In genomic region chr3:84220748-84221147, GRCm38 (mm10) we compare ENCODE assay signal across 8 mouse cellular contexts. TPM values are rescaled to one million over a fixed set of nuclear protein-coding genes. Genes with fewer than 3 reads are reported as not detected.
DNase-seq lines count a peak whose midpoint lies in the region; ATAC-seq and TF ChIP-seq lines count a peak whose summit lies in the region.

No protein-coding gene starts in this region.

- ATAC-seq in embryonic facial prominence, embryonic 11.5 days (replicated peaks; ENCODE audit: insufficient number of reproducible peaks, low FRiP score, low TSS enrichment, low read depth): 0 out of 2 replicates have a peak, but pooled peaks have one; percentile 46
- peak; percentile 83 for ATAC-seq in kidney, embryonic 14.5 days (ENCODE audit: low FRiP score, low TSS enrichment)
- ATAC-seq in limb, embryonic 15.5 days (ENCODE audit: insufficient number of reproducible peaks, low FRiP score, low TSS enrichment, low read depth): no peak
- peak; percentile 87 for ATAC-seq in midbrain, embryonic 16.5 days

- DNase-seq in urinary bladder, postnatal 14 days (ENCODE audit: low spot score): peak; percentile 49
- no peak for DNase-seq in urinary bladder, postnatal 10 days (ENCODE audit: low spot score)
- peak; percentile 80 for DNase-seq in embryonic facial prominence, embryonic 11.5 days (ENCODE audit: low spot score)
- peak; percentile 50 to 64 for DNase-seq in heart, adult 9 months (ENCODE audit: low spot score in 2 of 2)

- no peak for TF ChIP-seq POLR2A in testis, adult 2 months (IDR thresholded peaks at IDR 0.05; ENCODE audit: control insufficient read depth, low read depth, low read length)

- no peaks in the 10 kb centered on the region for H3K36me3 ChIP-seq in embryonic facial prominence, embryonic 11.5 days (replicated peaks; ENCODE audit: control insufficient read depth, insufficient read depth, low read depth, low read length)
- H3K36me3 ChIP-seq in kidney, embryonic 14.5 days (ENCODE audit: control insufficient read depth, insufficient read depth, low read length): no peaks in the 10 kb centered on the region
- no peaks in the 10 kb centered on the region for H3K36me3 ChIP-seq in limb, embryonic 15.5 days
- no peaks in the 10 kb centered on the region for H3K36me3 ChIP-seq in midbrain, embryonic 16.5 days (ENCODE audit: control insufficient read depth, insufficient read depth, low read length)
- no peaks in the 10 kb centered on the region for H3K36me3 ChIP-seq in testis, adult 2 months (ENCODE audit: control insufficient read depth, insufficient read depth, low read length)

- H3K9ac ChIP-seq in embryonic facial prominence, embryonic 11.5 days (replicated peaks; ENCODE audit: low read length): peak overlapping the region; percentile 65
- peak overlapping the region; percentile 58 for H3K9ac ChIP-seq in kidney, embryonic 14.5 days (ENCODE audit: low read depth, low read length)
- 0 out of 2 replicates have a peak overlapping the region, but pooled peaks have one; percentile 37 for H3K9ac ChIP-seq in limb, embryonic 15.5 days
- H3K9ac ChIP-seq in midbrain, embryonic 16.5 days (ENCODE audit: low read depth, low read length): peak overlapping the region; percentile 86

- no peaks in the 10 kb centered on the region for H3K9me3 ChIP-seq in embryonic facial prominence, embryonic 11.5 days (replicated peaks; ENCODE audit: control insufficient read depth, low read length)
- H3K9me3 ChIP-seq in kidney, embryonic 14.5 days (ENCODE audit: control insufficient read depth, low read length): no peaks in the 10 kb centered on the region
- H3K9me3 ChIP-seq in limb, embryonic 15.5 days: no peaks in the 10 kb centered on the region
- no peaks in the 10 kb centered on the region for H3K9me3 ChIP-seq in midbrain, embryonic 16.5 days (replicated peaks; ENCODE audit: control insufficient read depth, low read length, poor library complexity, severe bottlenecking)

- H3K4me2 ChIP-seq in embryonic facial prominence, embryonic 11.5 days (ENCODE audit: low read depth, low read length): peak overlapping the region; percentile 81
- peak overlapping the region; percentile 85 for H3K4me2 ChIP-seq in kidney, embryonic 14.5 days (replicated peaks; ENCODE audit: low read depth, low read length)
- H3K4me2 ChIP-seq in limb, embryonic 15.5 days: peak overlapping the region; percentile 62
- peak overlapping the region; percentile 84 for H3K4me2 ChIP-seq in midbrain, embryonic 16.5 days (ENCODE audit: low read length)

- peak overlapping the region; percentile 50 for H3K4me3 ChIP-seq in embryonic facial prominence, embryonic 11.5 days (ENCODE audit: low read depth, low read length)
- H3K4me3 ChIP-seq in kidney, embryonic 14.5 days (ENCODE audit: low read length): peak overlapping the region; percentile 49
- peak overlapping the region; percentile 44 for H3K4me3 ChIP-seq in limb, embryonic 15.5 days
- peak overlapping the region; percentile 67 for H3K4me3 ChIP-seq in midbrain, embryonic 16.5 days (ENCODE audit: low read depth, low read length)
- H3K4me3 ChIP-seq in testis, adult 2 months (ENCODE audit: control insufficient read depth, low read depth, low read length): peak overlapping the region; percentile 37; the same call in 1 of the 2 replicates

- H3K4me1 ChIP-seq in embryonic facial prominence, embryonic 11.5 days (ENCODE audit: control insufficient read depth, insufficient read depth, low read length): no peaks in the 10 kb centered on the region
- H3K4me1 ChIP-seq in kidney, embryonic 14.5 days (ENCODE audit: control insufficient read depth, insufficient read depth, low read length): peaks cover 14% of the 10 kb centered on the region; the same call in 1 of the 2 replicates
- peaks cover 43% of the 10 kb centered on the region for H3K4me1 ChIP-seq in limb, embryonic 15.5 days
- H3K4me1 ChIP-seq in midbrain, embryonic 16.5 days (ENCODE audit: control insufficient read depth, insufficient read depth, low read length): peaks cover 43% of the 10 kb centered on the region
- H3K4me1 ChIP-seq in testis, adult 2 months (ENCODE audit: control insufficient read depth, insufficient read depth, low read length): no peaks in the 10 kb centered on the region

- peak overlapping the region; percentile 30; the same call in 1 of the 2 replicates for H3K27ac ChIP-seq in embryonic facial prominence, embryonic 11.5 days (replicated peaks; ENCODE audit: low read depth, low read length)
- no peak overlapping the region for H3K27ac ChIP-seq in kidney, embryonic 14.5 days (ENCODE audit: low read depth, low read length)
- H3K27ac ChIP-seq in limb, embryonic 15.5 days: no peak overlapping the region
- H3K27ac ChIP-seq in midbrain, embryonic 16.5 days (ENCODE audit: low read length): peak overlapping the region; percentile 97
- H3K27ac ChIP-seq in testis, adult 2 months (ENCODE audit: control insufficient read depth, insufficient read depth, low read depth, low read length): no peak overlapping the region

- TF ChIP-seq CTCF in testis, adult 2 months (IDR thresholded peaks at IDR 0.05; ENCODE audit: control insufficient read depth, insufficient read depth, insufficient replicate concordance, low read depth, low read length): no peak

- H3K27me3 ChIP-seq in embryonic facial prominence, embryonic 11.5 days (ENCODE audit: control insufficient read depth, insufficient read depth, low read length): no peaks in the 10 kb centered on the region
- H3K27me3 ChIP-seq in kidney, embryonic 14.5 days (ENCODE audit: control insufficient read depth, insufficient read depth, low read length): no peaks in the 10 kb centered on the region
- H3K27me3 ChIP-seq in limb, embryonic 15.5 days: no peaks in the 10 kb centered on the region
- no peaks in the 10 kb centered on the region for H3K27me3 ChIP-seq in midbrain, embryonic 16.5 days (ENCODE audit: control insufficient read depth, insufficient read depth, low read depth, low read length)
- H3K27me3 ChIP-seq in testis, adult 2 months (ENCODE audit: control insufficient read depth, insufficient read depth, low read length): no peaks in the 10 kb centered on the region

- WGBS in embryonic facial prominence, embryonic 11.5 days: under 1% methylated on average over 11 of the region's 11 CpGs
- under 1% methylated on average over 11 of the region's 11 CpGs for WGBS in kidney, embryonic 14.5 days
- WGBS in limb, embryonic 15.5 days: under 1% methylated on average over 11 of the region's 11 CpGs
- under 1% methylated on average over 11 of the region's 11 CpGs for WGBS in midbrain, embryonic 16.5 days

RNA-seq across cellular contexts. Expression of gene Gm6525, which starts 46.8 kb away (rescaled TPM):
- polyA plus RNA-seq in embryonic facial prominence, embryonic 11.5 days (2014; fragmentation: Nextera tagmentation; extraction: Ambion mirVana): 0.21 and 0.42 TPM in 2 replicates
- 0.44 and 1.1 TPM in 2 replicates for polyA plus RNA-seq in kidney, embryonic 14.5 days (2014; fragmentation: Nextera tagmentation; extraction: Ambion mirVana)
- 0.79 and 1.6 TPM in 2 replicates for polyA plus RNA-seq in limb, embryonic 15.5 days (2015; fragmentation: Nextera tagmentation; extraction: Ambion mirVana)
- polyA plus RNA-seq in midbrain, embryonic 16.5 days (2015; fragmentation: Nextera tagmentation; extraction: Ambion mirVana): 2.1 and 2.5 TPM in 2 replicates
- 0.40 and 0.43 TPM in 2 replicates for polyA plus RNA-seq in testis, adult 2 months (2012; rRNA removed)

Comparison
In these comparisons a context has a peak if more than half of its experiments do, and no peak if none do; other contexts are left out.
1. H3K27ac ChIP-seq: peak in embryonic facial prominence, embryonic 11.5 days (single experiment) and midbrain, embryonic 16.5 days (single experiment); none in kidney, embryonic 14.5 days (single experiment), limb, embryonic 15.5 days (single experiment) and testis, adult 2 months (single experiment).
2. Peak in every context shown above with its lines, with median percentiles within 50 percentile points of each other: H3K4me2 ChIP-seq, H3K4me3 ChIP-seq and H3K9ac ChIP-seq.